Mouse (Mus musculus) megakaryocyte, embryonic 14.5 days (primary cell): ENCODE results near the gene Abi3bp.

Experiments
- FLI1 ChIP-seq: IDR thresholded peaks from 2 replicates; pipeline ENCODE4 v1.6.1; 2012; ENCODE audit warnings: low read length, inconsistent platforms, mixed read lengths
- GATA1 ChIP-seq: IDR thresholded peaks from 3 replicates; pipeline ENCODE4 v1.6.1; 2012; ENCODE audit warnings: mixed read lengths, low read length, inconsistent platforms, borderline replicate concordance

DNA sequence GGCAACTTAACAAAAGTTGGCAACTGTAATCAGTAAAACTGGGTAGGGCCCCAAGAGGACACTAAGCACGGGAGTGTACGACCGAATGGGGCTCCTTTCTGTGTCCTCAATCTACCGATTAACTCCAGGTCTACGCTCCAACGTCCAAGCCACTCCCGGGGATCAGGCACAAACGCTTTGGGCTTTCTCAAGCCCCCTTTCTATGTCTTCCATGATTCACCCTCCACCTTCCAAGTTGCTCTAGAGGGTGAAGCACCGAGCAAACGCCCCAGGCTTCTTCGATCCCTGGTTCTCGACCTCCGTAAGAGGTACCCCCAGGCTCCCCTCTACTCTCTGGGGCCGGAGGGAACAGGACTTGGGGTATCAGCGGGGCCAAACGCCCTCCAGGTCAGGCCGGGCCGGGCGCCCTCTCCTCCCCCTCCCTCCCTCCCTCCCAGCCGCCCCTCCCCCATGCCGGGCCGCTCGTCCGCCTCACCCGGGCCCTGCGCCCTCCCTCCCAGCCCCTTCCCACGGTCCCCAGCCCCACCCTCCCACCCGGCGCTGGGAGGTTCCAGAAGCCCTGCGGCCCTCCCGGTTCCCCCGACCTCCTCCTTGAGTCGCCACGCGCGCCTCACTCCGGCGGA, 239.0 kb downstream of the Abi3bp start:
- TF ChIP-seq FLI1 (no peak), GATA1 (no peak)
